Mouse (Mus musculus): ENCODE measurements around the gene Hes5.

Gene Hes5

DNA sequence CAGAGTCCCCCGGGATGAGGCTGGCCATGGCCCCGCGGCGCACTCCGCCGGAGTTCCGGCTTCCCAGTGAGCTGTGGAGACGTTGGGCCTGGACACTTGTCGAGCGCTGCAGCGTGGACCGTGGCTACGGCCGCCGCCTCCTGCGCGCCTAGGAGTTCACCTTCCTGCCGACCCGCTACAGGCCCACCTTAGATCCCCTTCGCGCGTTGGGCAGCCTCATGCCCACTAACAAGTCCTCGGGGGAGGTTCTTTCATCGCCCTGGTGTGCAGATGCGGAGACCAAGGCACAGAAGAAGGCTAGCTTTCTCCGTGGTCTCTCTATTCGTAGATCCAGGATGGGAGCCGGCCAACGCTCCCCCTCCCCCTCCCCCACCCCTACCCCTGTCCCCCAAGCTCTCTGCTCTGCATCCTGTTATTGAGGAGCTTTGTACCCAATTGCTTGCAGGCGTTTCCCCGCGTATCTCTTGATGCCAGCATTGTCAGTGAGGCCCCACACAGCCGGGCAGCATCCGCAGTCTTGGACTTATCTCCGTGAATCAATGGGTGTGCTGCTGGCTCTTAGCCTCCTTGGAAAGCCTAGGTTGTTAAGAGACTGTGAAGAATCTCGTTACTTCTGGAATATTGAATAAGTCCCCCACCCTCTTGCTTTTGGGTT lies 4.0 kb downstream of the Hes5 start:
- no peak for DNase-seq (ENCODE audit: low spot score)

DNA sequence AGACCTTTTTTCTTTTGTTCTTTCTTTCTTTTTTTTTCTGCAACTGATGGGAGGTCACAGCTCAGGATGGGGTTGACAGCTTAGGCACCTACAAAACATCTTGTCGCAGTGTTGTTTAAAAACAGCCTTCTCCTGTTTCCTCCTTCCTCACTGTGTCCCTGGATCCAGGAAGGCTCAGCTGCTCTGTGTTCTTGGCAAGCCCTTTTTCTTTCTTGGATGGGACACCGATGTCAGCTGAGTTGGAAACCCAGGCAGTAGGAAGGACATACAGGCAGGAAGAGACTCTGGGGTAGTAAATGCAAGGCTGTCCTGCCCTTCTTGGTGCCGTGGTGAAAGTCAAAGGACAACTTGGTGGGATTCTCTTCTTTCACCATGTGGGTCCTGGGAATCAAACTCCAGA lies 5.1 kb downstream of the Hes5 start:
- no peak for DNase-seq (ENCODE audit: low spot score)

DNA sequence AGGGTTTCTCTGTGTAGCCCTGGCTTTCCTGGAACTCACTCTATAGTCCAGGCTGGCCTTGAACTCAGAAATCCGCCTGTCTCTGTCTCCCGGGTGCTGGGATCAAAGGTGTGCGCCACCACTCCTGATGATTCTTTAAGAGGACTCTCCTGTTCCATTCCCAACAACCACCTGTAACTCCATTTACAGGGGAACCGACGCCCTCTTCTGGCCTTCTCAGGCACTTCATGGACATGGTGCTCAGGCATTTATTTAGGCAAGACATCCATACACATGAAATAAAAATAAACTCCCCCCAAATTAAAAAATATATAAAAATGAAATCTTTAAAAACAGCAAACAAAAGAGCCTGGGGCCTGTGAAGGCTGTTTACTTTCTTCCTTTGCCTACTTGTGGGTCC lies 6.5 kb downstream of the Hes5 start:
- no peak for DNase-seq (ENCODE audit: low spot score)

DNA sequence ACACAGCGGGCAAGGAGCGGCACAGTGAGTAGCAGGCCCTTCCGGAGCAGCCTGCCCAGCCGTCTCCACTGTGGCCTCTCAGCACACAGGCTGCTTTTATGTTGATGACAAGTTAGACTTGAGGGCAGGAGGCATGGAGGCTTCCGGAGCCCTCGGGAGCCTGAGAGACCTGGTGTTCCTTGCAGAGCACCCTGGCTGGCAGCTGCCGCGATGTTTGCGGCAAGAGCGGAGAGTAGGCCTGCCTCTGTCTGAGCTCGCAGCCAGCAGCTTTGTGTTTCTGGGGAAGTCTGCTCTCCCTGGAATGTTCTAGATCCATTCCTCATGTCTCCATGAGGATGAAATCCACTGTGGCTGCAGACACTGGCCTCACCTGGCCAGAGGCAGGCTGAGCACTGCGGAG lies 11.8 kb downstream of the Hes5 start:
- DNase-seq (ENCODE audit: low spot score) = no peak

DNA sequence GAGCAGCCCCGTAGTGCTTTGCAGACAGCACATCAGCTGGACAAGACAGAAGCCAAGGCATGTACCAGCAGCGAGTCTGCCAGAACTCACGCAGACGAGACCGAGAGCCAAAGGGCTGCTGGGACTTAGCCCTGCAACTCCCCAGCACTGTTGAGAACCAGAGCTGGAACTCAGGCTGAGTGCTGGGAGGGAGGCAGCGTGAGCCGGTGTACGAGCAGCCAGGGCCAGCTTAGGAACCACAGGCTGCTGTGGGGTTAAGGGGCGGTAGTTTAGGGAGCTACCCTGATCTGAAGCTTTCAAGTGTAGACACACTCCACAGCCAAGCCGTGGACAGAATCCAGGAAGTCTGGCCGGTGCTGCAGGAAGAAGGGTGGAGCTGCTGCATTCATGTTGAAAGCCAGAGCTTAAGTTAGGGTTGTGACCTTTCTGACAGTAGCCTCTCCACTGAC lies 13.5 kb downstream of the Hes5 start:
- no peak for DNase-seq (ENCODE audit: low spot score)

DNA sequence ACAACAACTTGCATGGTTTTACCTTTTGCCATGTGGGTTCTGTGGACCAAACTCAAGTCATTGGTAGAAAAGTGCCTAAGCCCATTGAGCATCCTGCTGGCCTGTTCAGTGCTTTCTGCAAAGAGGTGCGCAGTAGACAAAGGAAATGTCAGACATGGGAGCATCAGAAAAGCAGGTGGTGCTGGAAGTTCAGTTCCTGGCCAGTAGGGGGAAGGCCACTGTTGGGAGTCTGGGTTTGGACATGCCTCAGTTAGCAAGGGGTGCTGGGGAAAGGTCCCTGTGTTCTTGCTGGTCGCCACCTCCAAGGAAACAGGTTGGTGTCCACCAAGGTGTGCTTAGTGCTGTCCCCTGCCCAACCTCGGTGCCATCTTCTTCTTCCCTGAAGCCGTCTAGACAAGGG lies 19.4 kb downstream of the Hes5 start:
- DNase-seq (ENCODE audit: low spot score) = no peak

DNA sequence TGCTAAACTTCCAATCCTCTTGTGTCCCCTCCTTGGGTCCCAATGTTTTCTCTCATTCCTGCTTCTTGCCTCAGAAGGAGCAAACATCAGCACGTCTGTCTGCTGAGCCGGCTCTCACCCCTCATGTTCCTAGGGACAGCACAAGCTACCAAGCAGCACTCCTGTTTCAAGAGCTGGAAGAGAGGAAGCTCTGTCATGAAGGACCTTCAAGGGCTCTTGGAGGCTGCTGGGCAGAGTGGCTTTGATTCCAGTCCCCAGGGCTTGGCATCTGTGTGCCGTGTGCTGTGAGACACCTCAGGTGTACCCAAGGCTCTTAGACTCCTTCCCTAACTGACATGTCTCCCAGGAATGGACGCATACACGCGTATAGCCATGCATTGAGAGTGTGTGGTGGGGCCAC lies 20.4 kb downstream of the Hes5 start:
- DNase-seq (ENCODE audit: low spot score) = no peak

DNA sequence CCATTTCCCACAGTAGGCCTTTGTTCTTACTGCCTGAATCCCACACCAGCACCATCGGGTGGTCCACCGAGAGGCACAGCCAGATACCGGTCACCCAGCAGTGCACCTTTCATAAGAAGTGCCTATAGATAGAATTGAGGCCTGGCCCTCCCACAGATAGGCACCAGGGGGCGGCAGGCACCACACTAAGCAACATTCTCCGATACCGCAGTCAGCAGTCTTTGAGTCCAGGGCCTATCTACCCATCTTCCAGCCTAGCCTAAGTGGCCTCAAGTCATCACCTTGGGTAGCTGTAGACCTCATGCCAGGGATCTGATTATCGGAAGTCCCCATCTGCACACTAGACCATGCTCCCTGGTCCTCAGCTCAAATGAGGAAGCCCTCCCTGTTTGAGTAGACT lies 20.8 kb downstream of the Hes5 start:
- DNase-seq (ENCODE audit: low spot score) = no peak

DNA sequence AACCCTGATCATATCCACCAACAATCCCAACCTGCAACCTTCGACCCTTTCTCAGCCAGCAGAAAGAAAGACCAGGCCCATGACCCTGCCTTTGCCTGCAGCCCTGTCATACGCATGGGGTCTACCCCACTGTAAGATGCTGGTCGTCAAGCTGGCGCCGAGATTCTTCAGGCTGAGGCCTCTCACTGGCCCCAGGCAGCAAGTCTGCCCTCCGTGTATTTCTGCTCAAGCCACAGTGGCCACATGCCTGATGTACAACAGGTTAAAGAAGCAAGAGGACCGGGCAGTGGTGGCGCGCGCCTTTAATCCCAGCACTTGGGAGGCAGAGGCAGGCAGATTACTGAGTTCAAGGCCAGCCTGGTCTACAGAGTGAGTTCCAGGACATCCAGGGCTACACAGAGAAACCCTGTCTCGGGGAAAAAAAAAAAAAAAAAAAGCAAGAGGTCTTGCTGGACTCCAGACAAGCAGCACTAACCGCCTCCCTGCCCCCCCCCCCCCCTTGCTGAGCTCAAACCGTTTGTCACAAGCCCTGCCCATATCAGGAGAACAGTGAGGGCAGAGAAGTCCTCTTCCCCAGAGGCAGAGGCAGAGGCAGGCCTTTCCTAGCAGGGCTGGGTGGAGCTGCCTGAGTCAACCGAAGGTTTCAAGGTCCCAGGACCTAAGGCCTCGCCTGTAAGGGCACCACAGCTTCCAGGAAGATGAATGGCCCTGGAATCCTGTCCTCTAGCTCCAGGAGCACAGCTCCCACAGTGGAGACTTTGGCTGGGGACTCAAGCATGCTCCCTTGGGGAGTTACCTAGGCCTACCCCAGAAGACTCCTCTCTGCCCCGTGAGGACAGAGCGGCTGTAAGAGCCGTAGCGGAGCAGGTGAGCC lies 21.8 kb downstream of the Hes5 start:
- no peak for DNase-seq (ENCODE audit: low spot score)

DNA sequence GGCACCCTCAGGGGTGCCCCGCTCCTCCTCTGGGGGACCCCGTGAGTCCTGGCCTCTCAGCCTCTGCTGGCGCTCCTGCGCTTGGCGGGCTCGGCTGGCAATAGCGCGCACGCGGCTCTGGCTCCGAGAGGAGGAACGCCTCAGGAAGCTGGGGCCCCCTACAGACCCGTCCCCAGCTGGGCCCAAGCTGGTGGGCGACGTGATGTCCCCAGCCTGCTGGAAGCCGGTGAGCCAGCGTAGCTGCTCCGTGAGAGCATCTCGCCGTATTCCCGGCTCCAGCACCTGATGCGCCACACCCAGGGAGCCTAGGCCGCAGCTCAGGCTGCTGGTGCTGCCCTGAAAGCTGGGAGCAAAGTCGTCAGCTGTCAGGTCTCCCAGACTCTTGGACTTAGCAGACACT lies 23.0 kb downstream of the Hes5 start:
- no peak for DNase-seq (ENCODE audit: low spot score)

DNA sequence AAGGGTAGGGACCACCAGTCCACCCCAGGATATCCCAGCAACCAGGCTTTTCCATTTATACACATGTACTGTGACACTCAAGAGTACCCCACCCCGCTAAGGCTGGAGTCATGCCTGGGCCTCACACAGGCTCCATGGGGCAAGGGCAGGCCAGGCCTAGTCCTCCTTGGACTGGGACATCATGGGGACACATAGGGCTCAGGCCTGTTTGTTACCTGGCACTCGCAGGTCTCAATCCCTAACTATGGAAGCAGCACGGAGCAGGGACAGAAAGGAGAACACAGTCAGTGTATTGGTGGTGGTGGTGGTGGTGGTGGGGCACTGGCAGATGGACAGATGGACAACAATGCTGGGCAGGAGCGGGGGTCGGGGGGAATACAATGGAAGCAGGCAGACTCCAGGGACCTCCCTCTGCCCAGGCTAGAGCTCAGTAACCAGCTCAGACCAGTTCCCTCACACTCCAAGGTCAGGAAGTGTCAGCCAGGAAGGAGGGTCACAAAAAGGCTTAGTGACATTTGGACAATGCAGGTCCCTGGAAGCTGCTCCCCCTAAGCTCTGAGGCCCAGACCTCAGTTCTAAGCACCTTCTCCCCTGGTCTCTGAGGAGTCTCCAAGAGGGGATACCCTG lies 24.5 kb downstream of the Hes5 start:
- DNase-seq (ENCODE audit: low spot score) = no peak

DNA sequence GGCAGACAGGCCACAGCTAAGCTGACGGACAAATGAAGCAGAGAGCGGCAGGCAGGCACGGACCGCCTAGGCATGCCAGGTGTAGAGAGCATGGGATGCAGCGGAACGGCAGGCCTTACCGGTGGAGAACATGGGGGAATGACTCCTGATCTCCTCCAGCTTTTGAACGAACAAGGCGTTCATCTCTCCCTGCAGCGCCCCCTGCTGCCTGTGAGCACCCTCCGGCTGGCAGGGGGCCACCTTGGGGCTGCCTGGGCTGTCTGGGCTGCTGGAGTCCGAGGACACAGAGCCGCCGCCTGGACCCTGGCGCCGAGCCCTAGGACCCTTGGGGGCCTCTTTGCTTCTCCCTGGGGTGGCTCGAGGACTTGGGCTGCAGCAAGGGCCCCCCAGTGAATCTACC lies 25.4 kb downstream of the Hes5 start:
- DNase-seq (ENCODE audit: low spot score) = no peak

DNA sequence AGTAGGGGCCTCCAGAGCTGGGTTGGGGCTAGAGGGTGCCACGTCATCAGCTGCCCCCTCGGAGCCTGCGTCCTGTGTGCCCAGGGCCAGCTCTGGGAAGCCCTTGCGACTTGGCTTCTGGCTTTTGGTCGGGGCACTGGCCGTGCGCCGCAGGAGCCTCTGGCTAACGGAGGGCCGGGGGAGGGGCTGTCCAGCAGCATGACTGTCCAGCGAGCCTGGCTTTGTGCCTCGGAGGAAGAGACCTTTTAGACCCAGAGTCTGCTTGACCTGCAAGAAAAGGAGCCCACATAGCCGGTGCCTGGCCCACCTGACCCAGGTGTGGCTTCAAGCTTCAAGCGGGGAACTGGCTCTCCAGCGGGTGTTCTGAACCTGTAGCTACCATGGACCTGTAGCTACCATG lies 26.0 kb downstream of the Hes5 start:
- no peak for DNase-seq (ENCODE audit: low spot score)

DNA sequence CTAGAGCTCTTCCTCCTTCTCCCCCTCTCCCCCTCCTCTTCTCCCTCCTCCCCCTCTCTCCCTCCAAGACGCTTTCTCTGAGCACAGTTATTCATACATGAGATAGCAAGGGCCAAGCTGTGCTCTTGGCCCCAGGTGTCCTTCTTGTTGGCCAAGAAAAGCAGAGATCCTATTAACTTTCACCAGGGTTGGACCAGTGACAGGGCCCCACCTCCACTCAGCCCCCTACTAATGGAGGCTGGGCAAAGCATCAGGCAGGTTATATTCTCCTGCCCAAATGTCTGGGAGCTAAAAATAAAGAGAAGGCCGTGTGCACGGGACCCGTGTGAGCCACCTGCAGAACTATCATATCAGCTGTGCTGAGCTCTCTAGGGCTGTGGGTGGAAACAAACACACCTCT lies 34.2 kb downstream of the Hes5 start:
- no peak for DNase-seq (ENCODE audit: low spot score)

DNA sequence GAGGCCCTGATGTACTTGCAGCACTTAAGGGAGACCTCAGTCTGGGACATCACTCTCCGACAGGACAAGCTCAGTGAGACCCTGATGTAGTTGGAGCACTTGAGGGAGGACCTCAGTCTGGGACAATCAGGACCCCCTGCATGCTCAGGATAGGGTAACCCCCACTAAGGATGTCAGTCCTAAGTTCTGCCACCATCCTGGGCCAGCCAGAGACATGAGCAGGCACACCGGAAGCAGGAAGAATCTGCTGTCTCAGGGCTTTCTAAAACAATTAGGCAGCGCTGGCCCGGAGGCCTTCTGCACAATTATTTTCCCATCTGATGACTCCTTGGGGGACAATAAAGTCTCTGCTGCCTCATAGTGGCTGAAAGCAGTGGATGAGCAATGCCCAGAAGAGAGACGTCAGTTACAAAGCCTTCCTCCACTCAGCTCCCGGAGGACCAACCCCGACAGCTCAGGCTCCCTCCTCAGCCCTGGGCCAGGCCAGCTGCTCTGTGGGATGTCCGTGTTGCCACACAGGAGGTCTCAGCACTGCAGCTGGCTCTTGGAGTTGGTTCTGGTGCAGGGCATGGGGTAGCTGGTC lies 35.9 kb downstream of the Hes5 start:
- no peak for DNase-seq (ENCODE audit: low spot score)

DNA sequence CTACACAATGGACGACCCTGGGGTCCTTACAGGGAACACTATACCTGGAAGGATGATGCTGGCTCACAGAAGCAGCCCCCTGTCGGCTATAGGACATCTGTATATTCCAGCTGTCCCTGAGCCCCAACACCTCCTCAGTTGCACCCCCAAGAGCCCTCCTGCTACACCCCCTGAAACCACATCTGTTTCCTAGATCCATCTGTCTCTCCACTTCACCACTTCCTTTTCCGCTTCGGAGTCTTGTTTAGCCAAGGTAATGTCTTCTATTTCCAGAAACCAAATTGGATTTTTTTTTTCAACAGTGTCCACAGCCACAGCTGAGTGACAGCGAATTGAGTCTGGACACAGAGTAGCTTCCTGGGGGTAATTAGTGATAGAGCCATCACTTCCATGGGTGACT lies 38.7 kb downstream of the Hes5 start:
- no peak for DNase-seq (ENCODE audit: low spot score)

DNA sequence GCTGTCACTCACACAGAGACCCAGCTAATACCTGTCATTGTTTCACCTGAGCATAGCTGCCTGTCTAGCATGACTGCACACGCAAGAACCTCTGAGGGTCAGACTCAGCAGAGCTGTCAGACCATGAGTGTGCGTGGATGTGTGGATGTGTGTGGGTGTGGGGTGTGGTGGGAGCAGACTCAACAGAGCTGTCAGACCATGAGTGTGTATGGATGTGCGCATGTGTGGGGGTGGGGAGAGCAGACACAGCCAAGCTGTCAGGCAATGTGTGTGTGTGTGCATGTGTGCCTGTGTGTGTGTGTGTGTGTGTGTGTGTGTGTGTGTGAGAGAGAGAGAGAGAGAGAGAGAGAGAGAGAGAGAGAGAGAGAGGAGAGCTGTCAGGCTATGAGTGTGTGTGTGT lies 44.6 kb downstream of the Hes5 start:
- DNase-seq (ENCODE audit: low spot score) = no peak

DNA sequence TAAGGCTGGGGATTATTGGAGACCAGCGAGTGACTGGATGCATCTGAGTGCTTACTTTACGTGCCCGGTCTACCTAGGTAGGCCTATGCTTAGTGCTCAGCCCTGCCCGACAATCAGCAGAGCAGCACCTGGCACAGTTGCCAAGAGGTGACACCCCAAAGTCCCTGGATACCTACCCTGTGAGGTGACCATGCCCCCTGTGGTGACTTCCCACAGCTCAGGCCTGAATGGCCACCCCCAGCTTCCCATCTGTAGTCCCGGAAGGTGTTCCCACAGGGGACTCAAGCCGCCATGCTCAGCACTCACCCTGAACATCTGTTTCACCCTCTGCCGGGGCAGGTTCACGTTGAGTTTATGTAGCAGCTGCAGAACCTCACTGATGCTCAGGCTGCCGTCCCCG lies 45.6 kb downstream of the Hes5 start:
- DNase-seq (ENCODE audit: low spot score) = no peak

DNA sequence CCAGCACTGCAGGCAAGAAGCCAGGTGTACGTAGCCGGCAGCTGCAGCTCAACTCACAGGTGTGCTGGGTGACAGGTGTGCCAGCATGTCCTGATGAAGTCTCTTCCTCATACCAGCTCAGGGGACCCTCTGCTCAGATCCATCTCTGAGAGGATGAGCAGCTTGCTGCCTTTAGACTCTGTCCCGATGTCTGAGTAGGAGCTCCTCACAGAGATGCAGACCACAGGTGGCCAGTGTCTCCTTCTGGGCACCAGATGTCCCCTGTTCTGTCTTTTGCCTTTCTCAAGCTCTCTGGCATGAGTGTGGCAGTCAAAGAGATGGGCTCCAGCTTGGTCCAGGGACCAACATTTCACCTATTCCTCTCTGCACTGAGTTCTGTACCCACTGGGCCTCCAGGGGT lies 46.9 kb downstream of the Hes5 start:
- DNase-seq (ENCODE audit: low spot score) = no peak

DNA sequence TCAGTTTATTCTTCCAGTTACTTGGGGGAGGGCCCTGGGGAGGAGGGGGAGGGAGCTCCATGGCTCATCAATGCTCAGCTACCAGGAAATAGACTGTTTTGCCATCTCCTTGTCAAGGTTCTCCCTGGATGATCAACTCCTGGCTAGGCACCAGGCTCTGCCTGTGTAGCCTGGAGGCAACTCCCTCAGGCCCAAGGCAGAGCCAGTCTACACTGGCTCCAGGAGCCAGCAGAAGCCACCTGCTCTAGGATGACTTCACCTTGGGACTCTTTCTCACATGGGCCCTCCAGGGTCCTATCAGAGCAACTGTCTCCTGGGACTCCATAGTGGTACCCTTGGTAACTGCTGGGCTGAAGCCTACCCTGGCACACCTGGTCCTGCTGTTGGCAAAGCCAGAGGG lies 47.4 kb downstream of the Hes5 start:
- DNase-seq (ENCODE audit: low spot score) = no peak

DNA sequence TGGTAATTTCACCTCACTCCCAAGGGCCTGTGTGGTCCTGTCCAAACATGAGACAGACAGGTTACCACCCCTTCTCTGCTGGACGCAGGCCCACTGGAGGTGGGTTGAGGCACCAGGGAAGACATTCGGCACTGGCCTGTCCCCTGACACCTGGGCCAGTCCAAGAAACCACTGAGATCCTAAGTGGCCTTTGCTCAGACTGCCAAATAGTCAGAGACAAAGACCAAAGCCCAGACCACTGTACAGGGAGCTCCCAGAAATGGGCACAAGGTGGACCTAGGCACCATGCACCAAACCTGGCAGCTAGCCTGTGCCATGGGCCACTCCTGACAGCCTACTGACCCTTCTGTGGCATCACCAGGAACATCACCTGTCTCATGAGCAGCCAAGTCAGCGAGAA lies 48.5 kb downstream of the Hes5 start:
- DNase-seq (ENCODE audit: low spot score) = no peak

DNA sequence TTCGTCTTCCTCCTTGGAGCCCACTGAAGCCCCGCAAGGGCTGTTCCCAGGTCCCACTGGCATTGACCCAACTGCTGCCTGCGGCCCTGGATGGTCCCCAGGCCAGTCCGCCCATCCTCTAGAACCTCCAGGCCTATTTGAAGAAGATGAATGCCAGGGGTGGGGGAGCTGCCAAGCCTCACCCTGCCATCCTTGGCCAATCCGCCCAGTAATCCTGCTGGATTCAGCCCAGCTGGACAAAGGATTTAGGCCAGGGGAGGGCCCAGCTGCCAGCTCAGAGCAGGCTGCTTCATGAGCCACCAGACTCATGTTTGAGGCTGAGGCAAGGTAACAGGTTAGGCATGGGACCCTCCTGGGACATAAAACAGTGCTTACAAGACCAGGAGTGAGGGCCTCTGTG lies 50.1 kb downstream of the Hes5 start:
- no peak for DNase-seq (ENCODE audit: low spot score)

All from yolk sac, embryonic 10.5 days (tissue).